Mouse (Mus musculus) urinary bladder, postnatal 14 days (tissue): ENCODE results near the gene Tbc1d2b.

Experiments used
- DNase-seq: peaks from one replicate; pipeline ENCODE4 v3.0.0; 2021; ENCODE audit warnings: low spot score

Tbc1d2b gene

DNA sequence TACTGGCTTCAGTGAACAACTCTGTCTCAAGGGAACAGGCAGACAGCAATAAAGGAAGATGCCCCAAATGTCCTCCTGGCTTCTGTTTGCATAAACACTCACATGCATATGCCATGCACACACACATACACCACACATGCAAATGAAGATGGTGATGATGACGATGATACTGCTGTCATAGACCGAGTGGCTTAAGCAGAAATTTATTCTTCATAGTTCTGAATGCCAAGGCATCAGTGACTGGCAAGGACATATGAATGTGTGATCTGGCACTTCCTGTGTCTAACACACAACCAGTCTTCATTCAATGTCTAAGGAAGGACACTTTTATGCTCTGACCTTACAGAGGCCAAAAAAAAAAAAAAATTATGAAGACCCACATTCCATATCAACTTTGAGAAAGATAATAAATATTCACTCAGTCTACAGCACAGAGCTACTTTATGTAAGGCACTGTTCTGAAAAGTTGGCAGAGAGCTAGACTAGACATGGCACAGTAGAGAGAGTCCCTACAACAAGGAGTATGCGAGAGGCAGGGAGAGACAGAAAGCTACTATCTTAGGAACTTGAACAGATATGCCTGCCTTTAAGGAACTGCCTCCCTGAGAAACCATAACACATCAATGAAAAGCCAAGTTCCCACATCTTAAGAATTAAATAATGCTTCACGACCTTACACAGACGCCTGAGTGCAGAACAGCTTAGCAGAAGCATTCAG lies 5.1 kb downstream of the Tbc1d2b start:
- no peak for DNase-seq

DNA sequence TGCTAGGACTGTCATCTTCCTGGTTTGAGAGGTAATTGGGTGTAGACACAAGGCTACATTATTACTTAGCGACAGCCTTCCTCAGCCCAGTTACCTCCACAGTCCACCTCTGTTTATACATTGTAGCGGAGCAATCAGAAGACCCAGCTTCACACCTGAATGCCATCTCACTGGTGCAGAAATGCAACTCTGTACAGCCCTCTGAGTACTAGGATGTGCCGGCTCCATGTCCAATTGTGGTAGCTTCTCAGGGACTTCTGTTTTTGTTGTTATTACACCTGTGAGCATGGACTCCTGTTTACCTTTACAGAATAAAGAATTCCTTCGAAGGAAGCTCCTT lies 7.3 kb downstream of the Tbc1d2b start:
- DNase-seq, result no peak

DNA sequence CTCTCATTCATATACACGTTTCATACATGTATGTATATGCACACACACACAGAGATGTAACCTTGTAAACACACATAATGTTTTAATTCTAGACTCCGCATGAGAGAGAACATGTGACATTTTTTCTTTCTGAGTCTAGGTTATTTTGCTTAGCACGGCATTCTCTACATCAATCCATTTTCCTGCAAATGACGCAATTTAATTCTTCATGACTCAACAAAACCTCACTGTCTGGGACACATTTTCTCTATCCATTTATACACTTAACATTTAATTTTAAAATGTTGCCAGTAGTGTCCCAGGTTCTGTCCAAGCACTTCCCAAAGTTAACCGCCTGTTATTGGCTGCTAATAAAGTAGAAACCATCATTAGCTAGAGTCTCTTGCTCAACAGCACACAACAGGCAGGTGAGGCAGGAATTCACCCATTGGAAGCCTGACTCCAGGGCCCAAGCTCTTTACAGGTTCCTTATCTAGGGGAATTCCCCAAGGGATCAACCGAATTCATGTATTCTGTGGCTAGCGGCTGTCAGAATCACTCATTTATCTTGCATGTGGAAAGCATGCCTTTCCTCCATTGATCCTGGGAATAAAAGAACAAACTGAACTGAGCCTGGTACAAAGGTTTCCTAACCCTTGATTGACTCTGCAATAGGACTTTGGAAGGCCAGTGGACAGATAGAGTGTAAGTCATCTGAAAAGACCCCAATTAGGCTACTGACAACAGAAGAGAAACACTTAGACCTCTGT lies 7.8 kb downstream of the Tbc1d2b start:
- DNase-seq, result no peak

DNA sequence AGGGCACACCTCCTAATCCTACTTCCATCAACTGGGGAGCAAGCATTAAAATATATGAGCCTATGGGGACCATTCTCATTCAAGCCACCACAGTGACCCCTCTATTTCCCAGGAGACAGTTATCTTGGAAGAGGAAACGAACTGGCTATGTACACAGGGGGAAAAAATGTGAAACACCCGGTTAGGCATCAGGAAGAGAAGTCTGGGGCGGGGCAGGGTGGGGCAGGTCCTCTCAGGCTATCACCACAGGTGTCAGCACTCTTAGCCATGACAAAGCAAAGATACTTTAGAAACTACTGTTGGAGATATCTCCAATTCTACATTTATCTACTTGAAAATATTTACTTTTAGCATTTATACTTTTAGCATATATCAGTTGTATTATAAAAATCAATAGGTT lies 8.5 kb downstream of the Tbc1d2b start:
- DNase-seq, result no peak

DNA sequence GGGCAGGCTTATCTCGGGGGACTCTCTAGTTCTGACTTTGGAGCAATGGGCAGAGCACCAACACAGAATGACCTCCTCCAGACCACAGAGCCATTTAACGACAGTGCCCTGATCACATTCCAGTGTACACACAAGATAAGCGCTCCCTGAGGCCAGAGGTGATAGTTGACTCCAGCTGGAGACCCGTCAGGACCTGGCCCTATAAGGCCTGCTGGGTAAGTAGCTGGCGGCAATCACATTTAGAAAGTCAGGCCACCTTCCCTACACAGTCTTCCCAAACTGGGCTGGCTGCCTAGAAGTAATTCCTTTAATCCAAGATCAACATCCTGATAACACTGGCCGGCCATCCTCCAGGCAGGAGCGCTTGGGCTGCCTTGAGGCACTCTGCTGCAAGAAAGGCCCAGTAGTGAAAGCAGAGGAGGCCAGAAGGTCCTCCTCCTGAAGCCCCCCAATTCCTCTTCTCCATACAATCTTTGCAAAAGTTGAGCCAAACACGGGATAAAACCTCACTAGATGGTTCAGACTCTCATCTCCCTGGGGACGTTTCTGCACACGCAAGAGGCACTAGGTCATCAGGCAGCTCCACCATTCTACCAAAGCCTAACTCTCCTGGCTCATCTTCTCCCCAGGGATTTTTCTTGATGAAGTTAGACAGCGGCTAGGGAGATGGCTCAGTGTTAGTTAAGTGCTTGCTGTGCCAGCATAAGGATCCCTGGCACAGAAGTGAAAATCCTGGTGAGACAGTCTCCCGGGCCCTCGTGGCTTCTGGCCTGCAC lies 9.8 kb downstream of the Tbc1d2b start:
- peak; percentile 48 for DNase-seq

DNA sequence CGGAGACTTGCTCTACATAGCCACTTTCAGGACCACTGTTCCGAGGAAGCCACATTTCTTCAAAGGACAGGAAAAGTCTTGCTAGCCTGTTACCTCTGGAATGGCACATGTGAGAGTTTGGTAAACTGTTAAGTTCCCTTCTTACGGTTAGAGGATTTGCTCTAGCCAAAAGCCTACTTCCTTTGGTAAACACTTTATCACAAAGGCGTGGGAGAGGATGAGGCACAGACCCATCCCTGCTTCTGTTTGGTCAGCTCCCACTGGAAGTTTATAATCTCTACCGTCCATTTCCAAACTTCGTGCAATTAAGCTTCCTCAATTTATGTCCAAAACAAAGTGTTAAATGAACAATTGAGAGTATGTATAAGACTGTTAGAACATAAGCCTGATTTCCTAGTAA lies 10.5 kb downstream of the Tbc1d2b start:
- no peak for DNase-seq

DNA sequence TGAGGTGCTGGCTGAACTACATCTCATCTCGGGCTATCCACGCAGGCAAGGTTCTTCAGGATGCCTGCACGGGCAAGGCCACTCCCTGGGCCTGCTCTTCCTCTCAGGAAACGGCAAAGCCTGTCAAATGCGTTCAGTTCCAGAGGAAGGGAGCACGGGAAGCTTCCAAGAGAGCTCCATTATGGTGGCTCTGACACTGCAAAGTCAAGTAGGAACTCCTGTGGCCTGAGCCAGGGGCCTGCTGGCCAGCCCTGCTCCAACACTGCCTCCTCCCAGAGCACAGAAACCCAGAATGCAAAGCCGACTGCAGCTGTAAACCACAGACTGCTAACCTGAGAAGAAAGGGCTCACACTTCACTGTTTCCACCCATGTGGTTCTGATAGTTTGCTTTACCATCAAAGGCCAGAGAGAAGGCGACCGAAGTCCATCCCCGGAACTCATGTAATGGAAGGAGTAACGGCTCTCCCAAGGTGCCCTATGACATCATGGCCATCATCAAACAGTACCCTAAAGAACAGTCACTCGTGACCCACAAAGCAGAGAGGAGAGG lies 11.1 kb downstream of the Tbc1d2b start:
- no peak for DNase-seq

DNA sequence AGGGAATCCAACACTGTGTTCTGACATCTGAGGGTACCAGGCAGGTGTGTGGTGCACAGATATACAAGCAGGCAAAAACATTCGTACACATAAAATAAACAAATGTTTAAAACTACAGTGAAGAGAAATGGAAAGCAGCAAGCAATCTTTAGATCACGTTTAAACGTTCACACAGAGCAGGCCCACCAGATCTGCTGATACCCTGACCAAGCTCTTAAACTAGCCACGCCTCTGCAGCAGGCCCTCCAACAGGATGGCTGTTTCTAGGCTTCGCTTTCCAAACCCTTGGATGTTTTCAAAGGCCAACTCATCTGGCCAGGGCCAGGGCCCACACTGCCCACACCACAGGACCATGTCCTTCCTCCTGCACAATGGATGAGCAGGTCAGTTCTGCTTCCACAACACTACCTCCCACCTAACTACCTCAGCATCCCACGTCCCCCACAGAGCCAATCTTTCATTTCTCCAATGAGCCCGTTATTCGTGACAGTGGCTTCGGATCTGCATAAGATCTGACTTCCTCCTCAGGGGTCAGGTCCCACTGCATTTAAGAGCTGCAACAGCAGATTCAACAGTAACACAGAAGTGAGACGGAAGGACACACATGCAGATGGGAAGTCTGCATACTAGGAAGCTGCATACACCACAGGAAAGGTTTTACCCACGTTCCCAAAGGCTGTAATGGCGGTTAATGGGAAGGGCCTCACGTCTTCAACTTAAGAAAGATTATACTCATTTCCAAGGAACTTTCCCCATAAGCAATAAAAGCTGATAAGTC lies 12.7 kb downstream of the Tbc1d2b start:
- DNase-seq, result no peak

DNA sequence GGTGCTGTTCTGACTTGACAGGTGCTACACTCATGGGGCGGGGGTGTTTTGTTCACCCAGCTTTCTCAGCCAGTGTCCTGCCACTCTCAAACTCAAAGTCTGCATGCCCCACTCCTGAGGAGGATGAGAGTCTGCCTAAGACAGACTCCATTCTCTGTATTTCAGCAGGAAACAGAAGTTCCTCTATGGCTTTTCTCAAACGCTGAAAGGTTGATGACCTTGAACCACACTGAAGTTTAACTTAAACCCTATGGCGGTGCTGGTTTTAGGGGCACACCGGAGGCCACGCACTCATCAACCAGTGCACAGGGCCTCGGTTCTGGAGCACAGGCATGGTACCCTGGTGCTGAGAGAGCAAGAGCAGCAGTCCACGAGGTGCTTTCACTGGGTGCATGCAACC lies 13.4 kb downstream of the Tbc1d2b start:
- no peak for DNase-seq

DNA sequence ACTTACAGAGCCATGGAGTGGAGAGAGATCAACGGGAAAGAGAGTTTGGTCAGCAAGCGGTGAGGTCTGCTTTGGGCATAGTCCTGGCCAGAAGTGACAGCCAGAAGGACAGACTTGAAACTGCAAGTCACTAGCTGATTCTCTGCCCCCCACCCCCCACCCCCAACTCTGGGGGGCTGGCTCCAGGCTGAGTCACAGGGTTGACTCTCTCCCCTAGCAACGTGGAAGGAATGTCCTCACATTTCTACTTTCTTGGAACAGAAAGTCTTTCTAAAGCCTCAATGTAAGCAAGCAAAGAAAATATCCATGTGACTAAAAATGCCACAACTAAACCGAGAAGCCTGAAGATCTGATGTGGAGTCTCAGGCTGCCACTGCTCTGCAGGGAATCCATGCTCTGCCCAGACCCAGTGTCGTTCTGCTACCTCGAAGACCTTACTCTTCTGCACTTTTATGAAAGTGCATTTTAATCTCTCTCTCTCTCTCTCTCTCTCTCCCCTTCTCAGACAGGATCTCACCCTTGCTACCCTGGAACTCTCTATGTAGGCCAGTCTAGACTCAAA lies 14.7 kb downstream of the Tbc1d2b start:
- DNase-seq, result no peak

DNA sequence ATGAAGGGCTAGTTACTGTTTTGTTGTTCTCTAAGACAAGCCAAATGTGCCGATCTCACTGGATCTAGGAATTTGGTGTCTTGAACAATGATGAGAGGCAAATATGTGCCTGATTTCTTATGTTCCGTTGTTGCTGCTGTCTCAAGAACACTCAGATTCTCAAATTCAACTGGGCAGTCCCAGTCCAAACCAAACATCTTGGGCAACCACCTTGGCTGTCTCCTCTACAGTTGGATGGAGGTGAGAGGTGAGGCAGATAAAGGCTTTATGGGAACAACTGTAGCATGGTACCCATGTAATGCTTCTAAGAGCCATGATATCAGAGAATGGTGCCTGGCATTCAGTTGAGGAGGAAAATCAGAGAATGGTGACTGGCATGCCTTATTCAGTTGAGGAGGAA lies 17.4 kb downstream of the Tbc1d2b start:
- DNase-seq, result no peak

DNA sequence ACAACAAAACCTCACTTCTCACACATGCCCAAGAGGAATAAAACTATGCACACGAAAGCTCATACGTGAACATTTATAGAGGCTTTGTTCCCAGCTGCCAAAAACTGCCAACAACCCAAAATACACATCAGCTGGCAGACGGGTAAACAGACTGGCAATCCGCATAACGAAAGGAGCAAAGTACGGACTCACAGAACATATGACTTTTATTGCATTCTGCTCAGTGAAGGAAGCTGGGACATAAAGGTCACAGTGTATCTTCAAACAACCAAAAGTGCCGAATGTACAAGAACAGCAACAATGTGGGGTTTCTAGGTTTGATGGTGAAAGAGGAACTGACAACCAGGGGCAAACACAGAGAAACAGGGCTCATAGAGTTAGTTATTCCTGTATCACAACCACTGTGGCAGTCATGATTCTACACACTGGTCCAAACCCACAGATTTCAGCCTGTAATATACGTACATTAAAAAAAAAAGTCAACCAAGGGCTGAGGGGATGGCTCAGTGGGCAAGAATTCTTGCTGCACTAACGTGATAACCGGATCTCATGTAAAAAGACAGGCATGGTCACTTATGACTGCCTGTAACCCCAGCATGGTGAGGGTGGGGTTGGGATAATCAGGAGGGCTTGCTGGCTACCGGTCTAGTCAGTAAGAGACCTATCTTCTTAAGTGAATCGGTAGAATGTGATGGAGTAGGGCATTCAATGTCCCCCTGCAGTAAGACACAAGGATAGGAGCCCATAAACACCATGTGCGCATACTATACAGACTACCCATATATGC lies 19.4 kb downstream of the Tbc1d2b start:
- no peak for DNase-seq

DNA sequence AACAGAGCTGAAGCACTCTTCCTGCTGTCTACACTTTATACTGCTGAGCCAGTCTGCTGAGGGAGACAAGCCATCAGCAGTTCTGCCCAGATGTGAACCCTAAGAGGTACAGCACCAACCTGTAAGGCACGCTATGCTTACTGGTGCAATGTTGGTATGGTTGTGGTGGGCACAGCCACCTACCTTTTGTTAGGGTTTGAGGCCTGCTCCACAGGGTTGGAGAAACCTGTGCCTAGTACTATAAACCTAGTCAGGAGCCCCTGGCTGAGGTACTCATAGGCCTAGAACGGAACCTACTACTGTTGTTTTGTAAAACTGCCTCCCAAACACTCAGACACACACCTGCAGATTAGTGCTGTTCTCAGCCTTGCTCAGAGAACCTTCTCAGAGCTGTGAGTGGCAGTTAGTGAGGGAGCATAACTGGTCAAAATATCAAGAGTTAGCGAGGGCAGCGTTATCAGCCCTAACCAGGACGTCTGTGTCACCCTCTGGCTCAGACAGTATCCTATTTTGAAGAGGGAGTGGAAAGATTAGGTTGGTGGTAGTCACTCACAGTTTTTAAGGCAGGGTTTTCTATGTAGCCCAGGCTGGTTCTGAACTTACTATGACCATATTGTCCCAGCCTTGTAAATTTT lies 20.3 kb downstream of the Tbc1d2b start:
- no peak for DNase-seq

DNA sequence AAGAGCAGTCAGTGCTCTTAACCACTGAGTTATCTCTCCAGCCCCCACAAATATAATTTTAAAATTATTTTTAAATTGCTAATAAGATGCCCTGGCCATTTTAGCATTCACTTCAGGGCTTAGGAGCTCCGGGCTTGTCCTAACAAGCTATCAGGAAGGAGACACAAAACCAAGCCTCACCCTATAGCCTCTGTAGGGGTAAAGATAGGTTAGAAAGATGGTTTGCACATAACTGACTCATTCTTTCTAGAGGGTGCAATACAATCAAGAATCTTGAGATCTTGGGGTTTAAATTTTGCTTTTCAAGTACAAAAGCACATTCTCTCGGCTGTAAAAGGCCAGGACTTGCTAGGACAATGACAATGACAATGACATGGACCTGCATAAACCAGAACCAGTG lies 21.6 kb downstream of the Tbc1d2b start:
- no peak for DNase-seq

DNA sequence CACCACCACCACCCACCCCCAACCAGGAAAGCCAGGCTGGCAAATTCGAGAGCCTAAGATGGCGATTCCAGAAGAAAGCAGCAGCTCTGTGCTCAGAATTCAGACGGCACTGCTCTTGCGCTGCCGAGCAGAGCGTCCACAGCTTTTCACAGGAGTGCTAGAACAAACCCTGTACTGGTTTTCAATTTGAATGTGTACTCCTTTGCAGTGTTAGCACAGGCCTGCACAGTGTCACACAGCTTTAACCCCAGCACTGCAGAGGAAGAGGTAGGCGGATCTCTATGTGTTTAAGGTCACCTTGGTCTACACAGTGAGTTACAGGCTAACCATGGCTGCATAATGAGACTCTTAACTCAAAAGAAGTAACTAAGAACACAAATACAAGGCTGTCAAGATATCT lies 22.3 kb downstream of the Tbc1d2b start:
- no peak for DNase-seq

DNA sequence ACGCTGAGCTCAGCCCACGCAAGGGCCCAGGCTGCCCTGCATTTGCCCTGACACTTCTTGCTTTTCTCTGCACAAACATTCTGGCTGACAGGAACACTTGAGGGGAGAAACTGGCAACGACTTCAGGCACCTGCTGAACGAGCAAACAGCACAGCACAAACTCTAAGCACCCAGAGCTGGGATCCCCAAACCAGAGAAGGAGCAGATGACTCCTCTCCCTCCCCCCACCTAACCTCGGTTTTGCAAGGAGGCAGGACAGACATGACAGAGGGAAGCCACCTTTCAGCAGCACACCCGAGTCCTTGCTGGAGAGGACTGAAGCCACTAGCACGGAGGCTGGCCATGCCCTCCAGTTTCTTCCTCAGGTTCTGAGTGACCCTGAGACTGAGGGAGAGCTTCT lies 23.3 kb downstream of the Tbc1d2b start:
- DNase-seq, result no peak

DNA sequence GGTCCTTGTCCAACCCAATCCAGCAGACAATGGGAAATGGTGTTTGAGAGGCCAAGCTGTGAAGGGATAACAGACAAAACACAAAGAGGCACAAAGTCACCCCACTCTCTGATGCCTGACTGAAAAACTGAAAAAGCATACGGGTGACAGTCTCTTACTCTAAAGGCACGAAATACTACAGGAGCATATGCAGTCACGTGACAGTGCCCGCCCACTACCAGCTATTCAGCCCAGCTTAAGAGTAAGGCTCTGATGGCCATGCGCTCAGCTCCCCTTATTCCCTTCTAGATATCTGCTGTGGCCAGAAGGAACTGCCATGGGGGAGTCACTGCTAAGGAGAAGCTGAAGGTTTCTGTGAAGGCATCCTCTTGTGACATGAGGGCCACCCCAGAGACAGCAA lies 24.8 kb downstream of the Tbc1d2b start:
- no peak for DNase-seq

DNA sequence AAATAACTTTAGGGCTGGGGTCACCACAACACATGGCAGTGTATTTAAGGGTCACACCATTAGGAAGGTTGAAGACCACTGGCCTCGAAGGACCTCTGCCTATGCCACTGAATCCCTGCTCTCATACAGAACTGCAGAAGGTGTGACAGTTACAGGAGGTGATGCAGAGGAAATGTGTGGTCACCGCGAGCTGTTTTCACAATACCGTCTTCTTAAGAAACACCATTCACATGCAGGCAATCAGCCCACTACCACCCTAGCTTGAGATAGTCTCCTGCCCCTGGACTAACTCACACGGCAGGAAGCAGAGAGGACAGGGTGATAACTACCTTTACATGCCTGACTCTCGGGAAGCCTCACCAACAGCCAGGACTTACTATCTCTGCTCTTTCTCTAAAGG lies 25.4 kb downstream of the Tbc1d2b start:
- DNase-seq, result no peak

DNA sequence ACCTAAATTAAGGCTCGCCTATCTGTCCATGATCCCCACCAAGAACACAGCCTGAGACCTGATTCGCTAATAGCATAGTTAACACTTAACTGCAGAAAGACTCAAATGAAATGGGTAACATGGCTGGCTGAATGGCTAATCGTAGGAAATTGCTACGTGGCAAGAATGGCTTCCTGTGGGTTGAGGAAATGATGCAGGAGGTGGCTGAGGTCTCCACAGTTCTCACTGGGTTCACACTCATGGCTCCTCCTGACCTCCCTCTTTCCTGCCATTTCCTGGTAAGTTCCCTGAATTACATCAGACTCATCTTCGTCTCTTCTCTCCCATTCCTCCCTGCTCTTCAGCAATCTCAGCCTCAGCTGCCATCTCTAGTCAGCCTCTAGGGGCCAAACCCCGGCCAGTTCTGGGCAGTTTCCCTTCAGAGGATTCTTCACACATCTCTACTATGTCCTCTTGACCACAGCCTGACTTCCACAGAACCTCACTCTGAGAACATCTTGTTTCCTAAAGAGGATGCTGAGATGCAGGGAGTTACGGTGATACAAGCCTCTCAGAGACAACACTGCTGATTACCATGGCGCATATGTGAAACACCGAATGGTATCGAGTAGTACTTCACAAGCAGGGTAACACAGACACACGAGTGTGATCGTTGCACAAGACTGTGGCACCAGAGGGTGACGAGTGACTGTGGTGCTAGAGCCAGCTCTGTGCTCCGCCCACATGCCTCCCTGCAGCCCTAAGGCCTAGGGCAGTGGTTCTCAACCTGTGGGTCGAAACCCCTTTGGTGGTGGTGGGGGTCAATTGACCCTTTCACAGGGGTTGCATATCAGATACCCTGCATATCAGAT lies 26.1 kb downstream of the Tbc1d2b start:
- no peak for DNase-seq

DNA sequence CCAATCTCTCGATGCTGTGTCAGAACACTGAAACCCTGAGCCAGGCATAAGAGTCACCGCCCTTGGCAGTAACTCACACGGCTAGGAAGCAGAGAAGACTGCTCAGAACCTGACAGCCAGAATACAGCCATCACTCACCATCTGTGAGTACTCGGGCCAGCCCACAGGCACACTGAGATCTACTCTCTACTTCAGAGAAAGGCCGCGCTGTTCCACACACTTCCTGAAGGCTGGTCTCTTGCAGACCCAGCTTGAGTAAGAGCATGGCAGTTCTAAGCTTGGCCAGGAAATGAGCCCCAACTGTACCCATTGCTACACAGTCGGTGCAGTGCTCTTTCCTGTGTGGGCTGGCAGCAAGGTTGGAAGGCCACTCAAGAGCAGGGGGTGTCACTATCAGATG lies 27.7 kb downstream of the Tbc1d2b start:
- no peak for DNase-seq
